Mouse (Mus musculus) hindbrain, embryonic 16.5 days (tissue): ENCODE results near the gene Mprip. TPM values are rescaled to one million over a fixed set of nuclear protein-coding genes. Genes with fewer than 3 reads are reported as not detected.
"Not testable (repeated sequence)": the region's sequence is repeated elsewhere in the genome, so short reads cannot be mapped to it uniquely, and the experiment has no call there.

Experiments used
- ATAC-seq: fragments of 200-750 bp; cut with Nextera tagmentation; 2 replicates; pipeline ENCODE4 v1.8.0; 2017; ENCODE audit warnings: moderate TSS enrichment, moderate library complexity
- H3K27ac ChIP-seq: fragments of 300-500 bp; sonication (generic); 2 replicates; pipeline ENCODE4 v1.5.1; 2014; ENCODE audit warnings: low read depth, mild to moderate bottlenecking, control low read depth, low read length, moderate library complexity
- H3K27me3 ChIP-seq: fragments of 300-500 bp; sonication (generic); replicated peaks from 2 replicates; pipeline ENCODE4 v1.6.1; 2014; ENCODE audit warnings: low read length; ENCODE audit not compliant: control insufficient read depth, insufficient read depth
- H3K36me3 ChIP-seq: fragments of 300-500 bp; sonication (generic); 2 replicates; pipeline ENCODE4 v1.6.1; 2014; ENCODE audit warnings: mild to moderate bottlenecking, low read length, moderate library complexity, mixed read lengths; ENCODE audit not compliant: control insufficient read depth, insufficient read depth
- H3K4me1 ChIP-seq: fragments of 300-500 bp; sonication (generic); 2 replicates; pipeline ENCODE4 v1.6.1; 2014; ENCODE audit warnings: low read depth, low read length; ENCODE audit not compliant: control insufficient read depth, insufficient read depth
- H3K4me2 ChIP-seq: fragments of 300-500 bp; sonication (generic); 2 replicates; pipeline ENCODE4 v1.6.1; 2014; ENCODE audit warnings: mild to moderate bottlenecking, low read length, control low read depth, moderate library complexity
- H3K4me3 ChIP-seq: fragments of 300-500 bp; sonication (generic); 2 replicates; pipeline ENCODE4 v1.5.1; 2014; ENCODE audit warnings: mild to moderate bottlenecking, low read length, control low read depth, moderate library complexity
- H3K9ac ChIP-seq: fragments of 300-500 bp; sonication (generic); 2 replicates; pipeline ENCODE4 v1.6.1; 2014; ENCODE audit warnings: low read depth, mild to moderate bottlenecking, control low read depth, low read length, moderate library complexity
- H3K9me3 ChIP-seq: fragments of 300-500 bp; sonication (generic); 2 replicates; pipeline ENCODE4 v1.6.1; 2014; ENCODE audit warnings: mild to moderate bottlenecking, low read length, moderate library complexity; ENCODE audit not compliant: control insufficient read depth
- WGBS: fragments of 180-500 bp; shearing (Covaris S2); extraction: QIAGEN DNeasy Blood & Tissue Kit; methylation state at CpG from one replicate; pipeline ENCODE4 v1.1.7; 2014; 5-methylcytosine and 5-hydroxymethylcytosine counted together
- polyA plus RNA-seq: library from polyadenylated mRNA; unstranded; fragments of >200 nt; fragmentation: Nextera tagmentation; extraction: Ambion mirVana; gene quantifications from 2 replicates; pipeline ENCODE4 v1.2.1, GENCODE M21; 2015

The Mprip gene
- polyA plus RNA-seq, 1 experiment from 2014 or later, result 34.8 TPM

DNA sequence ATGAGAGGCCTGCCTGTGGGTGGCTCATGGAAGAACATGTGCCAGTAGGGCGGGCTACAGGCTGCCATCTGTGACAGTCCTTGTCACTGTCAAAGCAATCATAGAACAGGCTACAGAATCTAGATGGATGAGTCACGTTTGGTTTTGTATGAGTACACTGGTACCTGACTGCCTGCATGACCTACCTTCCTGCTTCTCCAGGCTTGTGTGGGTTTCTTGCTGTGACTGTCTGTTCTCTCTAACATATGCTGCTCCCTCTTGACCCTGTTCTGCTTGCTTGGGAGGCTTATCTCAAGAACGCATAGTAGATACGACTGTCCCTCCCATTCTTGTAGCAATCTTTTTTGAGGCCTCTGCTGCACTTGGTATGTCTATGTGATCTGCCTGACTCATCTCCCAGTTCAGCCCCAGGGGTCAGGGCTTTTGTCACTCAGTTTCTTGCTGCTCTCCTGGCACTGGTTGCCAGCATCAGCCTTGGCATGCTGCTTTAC lies 56.7 kb downstream of the Mprip start:
- ATAC-seq, result no peak
- no peak overlapping the region for H3K4me3 ChIP-seq
- peaks cover 3% of the 10 kb centered on the region for H3K4me1 ChIP-seq
- H3K36me3 ChIP-seq, result no peaks in the 10 kb centered on the region
- H3K9ac ChIP-seq, result no peak overlapping the region
- no peak overlapping the region for H3K4me2 ChIP-seq
- H3K27me3 ChIP-seq, result no peaks in the 10 kb centered on the region
- H3K27ac ChIP-seq, result no peak overlapping the region
- WGBS, result 93% methylated on average over 4 of the region's 4 CpGs
- no peaks in the 10 kb centered on the region for H3K9me3 ChIP-seq

- no peaks in the 10 kb centered on the region for H3K9me3 ChIP-seq
- no peak for ATAC-seq
- no peaks in the 10 kb centered on the region for H3K27me3 ChIP-seq
- no peak overlapping the region for H3K4me3 ChIP-seq
- H3K36me3 ChIP-seq, result no peaks in the 10 kb centered on the region
- WGBS, result 85% methylated on average over 5 of the region's 5 CpGs
- H3K27ac ChIP-seq, result no peak overlapping the region
- H3K4me2 ChIP-seq, result no peak overlapping the region
- peaks cover 3% of the 10 kb centered on the region for H3K4me1 ChIP-seq
- no peak overlapping the region for H3K9ac ChIP-seq
Measured at GRCm38 (mm10) chr11:59719185-59719584, 58.1 kb downstream of the Mprip start.

DNA sequence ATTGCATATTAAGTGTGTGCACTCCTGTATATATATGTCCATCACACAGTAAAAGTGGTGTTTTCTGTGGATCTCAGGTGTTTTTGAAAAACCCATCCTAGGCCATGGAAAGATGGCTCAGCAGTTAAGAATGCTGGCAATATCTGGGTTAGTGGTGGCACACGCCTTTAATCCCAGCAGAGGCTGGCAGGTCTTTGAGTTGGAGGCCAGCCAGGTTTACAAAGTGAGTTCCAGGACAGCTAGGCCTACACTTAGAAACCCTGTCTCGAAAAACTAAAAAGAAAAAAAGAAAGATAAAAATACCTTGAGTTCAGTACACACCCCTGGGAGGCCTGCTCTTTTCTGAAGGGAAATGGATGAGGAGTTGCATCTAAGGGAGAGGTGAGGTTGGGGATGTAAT lies 60.3 kb downstream of the Mprip start:
- 66% methylated on average over 2 of the region's 2 CpGs for WGBS
- Histone ChIP-seq H3K4me2 (no peak overlapping the region), H3K9me3 (no peaks in the 10 kb centered on the region), H3K4me1 (peaks cover 3% of the 10 kb centered on the region), H3K27me3 (no peaks in the 10 kb centered on the region), H3K36me3 (no peaks in the 10 kb centered on the region), H3K9ac (no peak overlapping the region), H3K4me3 (no peak overlapping the region), H3K27ac (no peak overlapping the region)
- ATAC-seq, result no peak

DNA sequence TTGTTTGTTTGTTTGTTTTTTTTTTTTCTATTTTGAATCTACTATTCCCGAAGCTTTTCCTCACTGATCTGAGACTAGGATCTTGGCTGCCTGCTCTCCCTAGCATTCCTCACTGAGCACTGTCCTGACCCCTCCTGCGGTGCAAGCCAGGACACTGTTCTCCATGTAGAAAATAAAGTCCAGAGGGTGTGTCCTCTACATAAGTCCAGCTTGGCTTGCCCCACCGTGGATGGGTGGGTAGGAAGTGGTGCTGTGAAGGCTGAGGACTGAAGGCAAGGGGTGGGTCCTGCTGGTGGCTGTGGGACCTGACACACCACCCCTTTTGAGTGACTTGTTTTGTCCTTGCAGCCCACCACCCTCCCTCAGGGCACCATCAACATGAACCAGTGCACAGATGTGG lies 66.1 kb downstream of the Mprip start:
- Histone ChIP-seq H3K27me3 (no peaks in the 10 kb centered on the region), H3K4me3 (no peak overlapping the region), H3K27ac (no peak overlapping the region), H3K36me3 (0 out of 2 replicates have a peak, but pooled peaks cover 5% of the 10 kb centered on the region), H3K9ac (no peak overlapping the region), H3K4me2 (no peak overlapping the region), H3K9me3 (no peaks in the 10 kb centered on the region), H3K4me1 (no peaks in the 10 kb centered on the region)
- no peak for ATAC-seq
- WGBS, result 88% methylated on average over 3 of the region's 3 CpGs

DNA sequence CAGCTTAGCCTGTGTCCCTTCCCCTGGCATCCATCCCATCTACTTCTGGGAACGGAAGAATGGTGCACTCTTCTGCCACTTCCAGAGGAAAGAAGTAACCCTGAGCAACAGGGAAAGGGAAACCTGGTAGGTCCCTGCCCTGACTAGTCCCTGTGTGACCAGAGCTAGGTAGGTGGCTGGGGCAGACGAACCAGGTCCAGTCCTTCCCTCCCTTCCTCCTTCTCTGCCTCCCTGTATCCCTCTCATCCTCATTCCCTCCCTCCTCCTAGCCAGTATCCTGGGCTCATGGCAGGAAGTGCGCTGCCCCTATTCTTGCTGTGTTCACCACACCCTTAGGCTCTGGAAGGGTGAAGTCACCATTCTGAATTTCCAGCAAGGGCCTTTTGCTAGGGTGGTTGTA lies 70.7 kb downstream of the Mprip start:
- H3K4me3 ChIP-seq, result no peak overlapping the region
- ATAC-seq, result no peak
- H3K9ac ChIP-seq, result no peak overlapping the region
- no peak overlapping the region; the same call in 1 of the 2 replicates for H3K27ac ChIP-seq
- no peaks in the 10 kb centered on the region for H3K27me3 ChIP-seq
- 74% methylated on average over 3 of the region's 3 CpGs for WGBS
- H3K9me3 ChIP-seq, result no peaks in the 10 kb centered on the region
- H3K4me2 ChIP-seq, result no peak overlapping the region
- H3K36me3 ChIP-seq, result peaks cover 13% of the 10 kb centered on the region
- peaks cover 6% of the 10 kb centered on the region for H3K4me1 ChIP-seq

GRCm38 (mm10) chr11:59732407-59733066 lies 71.4 kb downstream of the Mprip start:
- Histone ChIP-seq H3K27me3 (no peaks in the 10 kb centered on the region), H3K4me1 (peaks cover 6% of the 10 kb centered on the region), H3K27ac (peak overlapping the region; percentile 37), H3K9ac (no peak overlapping the region), H3K9me3 (no peaks in the 10 kb centered on the region), H3K36me3 (peaks cover 19% of the 10 kb centered on the region), H3K4me3 (no peak overlapping the region), H3K4me2 (no peak overlapping the region)
- peak; percentile 76 for ATAC-seq
- 30% methylated on average over 1 of the region's 1 CpGs for WGBS

GRCm38 (mm10) chr11:59733600-59733999 lies 72.5 kb downstream of the Mprip start:
- not testable (repeated sequence) for H3K9me3 ChIP-seq, H3K27ac ChIP-seq, H3K4me2 ChIP-seq, H3K4me1 ChIP-seq, H3K9ac ChIP-seq, H3K4me3 ChIP-seq, ATAC-seq, H3K27me3 ChIP-seq
- 77% methylated on average over 5 of the region's 5 CpGs for WGBS
- H3K36me3 ChIP-seq, result peaks cover 26% of the 10 kb centered on the region

DNA sequence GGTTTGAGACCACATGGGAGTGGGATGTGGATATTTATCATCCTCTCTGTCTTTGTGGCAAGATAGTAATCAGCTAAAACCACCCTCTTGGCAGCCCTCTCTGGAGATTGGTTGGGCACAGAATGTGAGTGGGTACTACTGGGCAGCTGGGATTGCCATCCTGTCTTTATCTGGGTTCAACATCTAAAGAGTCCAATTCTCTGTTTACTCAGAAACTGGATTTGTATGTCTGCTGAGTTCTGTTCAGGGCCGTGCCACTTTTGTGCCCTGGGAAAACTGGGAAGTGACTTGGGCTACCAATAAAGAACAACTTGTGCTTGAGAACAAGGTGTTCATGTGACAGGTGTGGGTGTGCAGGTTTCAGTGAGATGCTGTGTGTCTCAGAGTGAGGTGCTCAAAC lies 73.2 kb downstream of the Mprip start:
- no peak overlapping the region for H3K4me3 ChIP-seq
- no peaks in the 10 kb centered on the region for H3K27me3 ChIP-seq
- no peak overlapping the region for H3K9ac ChIP-seq
- H3K4me2 ChIP-seq, result no peak overlapping the region
- WGBS, result 92% methylated on average over 1 of the region's 1 CpGs
- peaks cover 23% of the 10 kb centered on the region for H3K36me3 ChIP-seq
- no peak overlapping the region for H3K27ac ChIP-seq
- no peak for ATAC-seq
- peaks cover 6% of the 10 kb centered on the region for H3K4me1 ChIP-seq
- H3K9me3 ChIP-seq, result no peaks in the 10 kb centered on the region

GRCm38 (mm10) chr11:59735938-59736337 lies 74.8 kb downstream of the Mprip start:
- not testable (repeated sequence) for ATAC-seq, H3K27me3 ChIP-seq, H3K27ac ChIP-seq, H3K4me3 ChIP-seq, H3K9me3 ChIP-seq, H3K4me1 ChIP-seq, H3K9ac ChIP-seq, H3K4me2 ChIP-seq
- peaks cover 29% of the 10 kb centered on the region for H3K36me3 ChIP-seq
- 87% methylated on average over 4 of the region's 4 CpGs for WGBS
